ENCODE assay signal across 9 mouse cellular contexts in genomic region chr19:53906033-53906702, GRCm38 (mm10). TPM values are rescaled to one million over a fixed set of nuclear protein-coding genes. Genes with fewer than 3 reads are reported as not detected.
DNase-seq lines count a peak whose midpoint lies in the region; ATAC-seq and TF ChIP-seq lines count a peak whose summit lies in the region.
"Had no signal": no experiment of that assay in that cellular context is flagged by ENCODE, and none has a peak within 500 bp of the region (broad histone marks: within the 10 kb centered on the region; RNA-seq: fewer than 3 reads in every experiment).

No protein-coding gene starts in this region.

- H3K4me2 ChIP-seq in stomach, embryonic 15.5 days: peak overlapping the region; percentile 26; the same call in 1 of the 2 replicates

- intact Hi-C loops in heart, adult 2 months (cut with DNase I): loop anchor here (10.0 kb wide), 1 partner anchor 261 kb away; no protein-coding TSS in a partner anchor
- intact Hi-C loops in heart, postnatal 14 days (cut with DNase I): loop anchor here (5.0 to 10.0 kb wide), 2 partner anchors 134 to 261 kb away; no protein-coding TSS in a partner anchor

- no peak for DNase-seq in heart, adult 2 months
- no peak for DNase-seq in heart, postnatal 14 days
- DNase-seq in retina, postnatal 1 day: peak; percentile 27
- no peak for DNase-seq in retina, embryonic 14.5 days (ENCODE audit: low spot score)
- peak; percentile 46 for DNase-seq in kidney, postnatal 14 days
- no peak for DNase-seq in cerebellum, adult 11 months
- DNase-seq: embryo, embryonic 11 days had no signal

- H3K27me3 ChIP-seq in heart, adult 2 months (ENCODE audit: control insufficient read depth, insufficient read depth, low read length): no peaks in the 10 kb centered on the region
- H3K27me3 ChIP-seq in stomach, embryonic 15.5 days (replicated peaks): no peaks in the 10 kb centered on the region

- no peak overlapping the region for H3K9ac ChIP-seq in heart, adult 2 months (ENCODE audit: low read depth, low read length)
- H3K9ac ChIP-seq in stomach, embryonic 15.5 days: no peak overlapping the region

- peaks cover 6% of the 10 kb centered on the region; the same call in 1 of the 2 replicates for H3K79me2 ChIP-seq in heart, adult 2 months (replicated peaks; ENCODE audit: control insufficient read depth, insufficient read depth, low read length)

- H3K4me1 ChIP-seq in heart, adult 2 months (ENCODE audit: control insufficient read depth, insufficient read depth, low read length): peaks cover 15% of the 10 kb centered on the region
- H3K4me1 ChIP-seq in stomach, embryonic 15.5 days: peaks cover 13% of the 10 kb centered on the region

- WGBS in heart, adult 2 months: 34% methylated on average over 6 of the region's 6 CpGs
- WGBS in stomach, embryonic 15.5 days: 29% methylated on average over 6 of the region's 6 CpGs

- no peaks in the 10 kb centered on the region; the same call in none of the 2 replicates for H3K36me3 ChIP-seq in heart, adult 2 months (ENCODE audit: control insufficient read depth, insufficient read depth, low read length)
- H3K36me3 ChIP-seq in stomach, embryonic 15.5 days: peaks cover 7% of the 10 kb centered on the region; the same call in 1 of the 2 replicates

- ATAC-seq in stomach, embryonic 15.5 days (ENCODE audit: insufficient read depth, low FRiP score, low read depth): no peak
- no peak for ATAC-seq in erythroid progenitor cell, adult 5-6 weeks (replicated peaks; ENCODE audit: low FRiP score, poor library complexity, severe bottlenecking)

- no peak overlapping the region for H3K27ac ChIP-seq in heart, adult 2 months
- H3K27ac ChIP-seq in stomach, embryonic 15.5 days: peak overlapping the region; percentile 40; the same call in 1 of the 2 replicates

- H3K4me3 ChIP-seq in heart, adult 2 months: no peak overlapping the region
- no peak overlapping the region for H3K4me3 ChIP-seq in stomach, embryonic 15.5 days (replicated peaks)

- no peak for TF ChIP-seq EP300 in heart, adult 2 months (IDR thresholded peaks at IDR 0.05; ENCODE audit: insufficient read depth, low read depth, low read length)

- no peak for TF ChIP-seq POLR2A in heart, adult 2 months (IDR thresholded peaks at IDR 0.05; ENCODE audit: insufficient read depth, low read depth, low read length)

- no peaks in the 10 kb centered on the region for H3K9me3 ChIP-seq in stomach, embryonic 15.5 days

- TF ChIP-seq CTCF in heart, adult 2 months (IDR thresholded peaks at IDR 0.05): peak; percentile 17; the same call in 1 of the 2 replicates

RNA-seq across cellular contexts. Expression of gene Pdcd4, which starts 14.1 kb away (rescaled TPM):
- 10 to 100 TPM; 21.1 to 22.9 TPM for total RNA-seq in heart, adult 2 months (2021)
- 4.2 and 8.0 TPM in 2 replicates for polyA plus RNA-seq in heart, adult 2 months (2012; rRNA removed)
- total RNA-seq in heart, postnatal 14 days (2021): 10 to 100 TPM; 24.8 to 25.6 TPM
- polyA plus RNA-seq in stomach, embryonic 15.5 days (2015; fragmentation: Nextera tagmentation; extraction: Ambion mirVana): 78.6 and 86.9 TPM in 2 replicates
- total RNA-seq in erythroid progenitor cell, adult 5-6 weeks (2015; ENCODE audit: low replicate concordance): 44.0 and 45.4 TPM in 2 replicates
- total RNA-seq in erythroid progenitor cell, adult 5-6 weeks (2017; ENCODE audit: low replicate concordance): 32.2 and 56.3 TPM in 2 replicates

RNA-seq across cellular contexts. Expression of gene Shoc2, which starts 37.9 kb away (rescaled TPM):
- total RNA-seq in heart, adult 2 months (2021): 10 to 100 TPM; 25.4 to 26.1 TPM
- polyA plus RNA-seq in heart, adult 2 months (2012; rRNA removed): 12.3 and 34.2 TPM in 2 replicates
- 10 to 100 TPM; 30.2 to 34.4 TPM for total RNA-seq in heart, postnatal 14 days (2021)
- 42.8 and 48.4 TPM in 2 replicates for polyA plus RNA-seq in stomach, embryonic 15.5 days (2015; fragmentation: Nextera tagmentation; extraction: Ambion mirVana)
- total RNA-seq in erythroid progenitor cell, adult 5-6 weeks (2015; ENCODE audit: low replicate concordance): 29.9 and 53.2 TPM in 2 replicates
- 31.7 and 40.3 TPM in 2 replicates for total RNA-seq in erythroid progenitor cell, adult 5-6 weeks (2017; ENCODE audit: low replicate concordance)

RNA-seq across cellular contexts. Expression of gene Bbip1, which starts 38.3 kb away (rescaled TPM):
- total RNA-seq in heart, adult 2 months (2021): 10 to 100 TPM; 34.5 to 35.4 TPM
- 12.4 and 26.1 TPM in 2 replicates for polyA plus RNA-seq in heart, adult 2 months (2012; rRNA removed)
- total RNA-seq in heart, postnatal 14 days (2021): 10 to 100 TPM; 35.3 to 35.8 TPM
- 75.0 and 81.9 TPM in 2 replicates for polyA plus RNA-seq in stomach, embryonic 15.5 days (2015; fragmentation: Nextera tagmentation; extraction: Ambion mirVana)
- total RNA-seq in erythroid progenitor cell, adult 5-6 weeks (2015; ENCODE audit: low replicate concordance): 85.1 and 109 TPM in 2 replicates
- total RNA-seq in erythroid progenitor cell, adult 5-6 weeks (2017; ENCODE audit: low replicate concordance): 41.2 and 69.2 TPM in 2 replicates

Comparison
In these comparisons a context has a peak if more than half of its experiments do, and no peak if none do; other contexts are left out.
1. DNase-seq: peak in retina, postnatal 1 day (single experiment) and kidney, postnatal 14 days (single experiment); none in heart, adult 2 months (0 of 2), heart, postnatal 14 days (0 of 2), retina, embryonic 14.5 days (single experiment) and cerebellum, adult 11 months (single experiment).